Mouse (Mus musculus) heart, postnatal 10 days (tissue): ENCODE measurements at regions not wholly inside any gene's neighbourhood (a gene's known extent, or its start where the extent isn't known, plus 50 kb on each side); places are given as distances from the start of the nearest gene placed in this dataset.
A peak's percentile ranks its signal among the peaks of the same experiment; 100 is the strongest.
"Not testable (repeated sequence)": the region's sequence is repeated elsewhere in the genome, so short reads cannot be mapped to it uniquely, and the experiment has no call there.

Experiments used
- DNase-seq, 2 experiments: peaks; one replicate each; pipeline ENCODE4 v3.0.0; 2021
- intact Hi-C: fragments of 180-260 bp; cut with DNase I; formaldehyde crosslinking; loops from one replicate; pipeline ENCODE4 v1.15.1; 2025

- intact Hi-C loops = no loop called here
- no peak for DNase-seq
Observed at GRCm38 (mm10) chr1:189156906-189157305, 149.3 kb upstream of the Kctd3 start.

- intact Hi-C loops = no loop called here
- DNase-seq = no peak
Observed at GRCm38 (mm10) chr1:189154376-189154775, 146.7 kb upstream of the Kctd3 start.

- intact Hi-C loops = no loop called here
Observed at GRCm38 (mm10) chr1:189153150-189153549, 145.5 kb upstream of the Kctd3 start.

GRCm38 (mm10) chr1:189142982-189143451 lies 135.4 kb upstream of the Kctd3 start:
- intact Hi-C loops = no loop called here
- no peak for DNase-seq

More at GRCm38 (mm10) chr1:189153150-189153549, 145.5 kb upstream of the Kctd3 start:
- DNase-seq = no peak

GRCm38 (mm10) chr1:189142551-189142950 lies 134.9 kb upstream of the Kctd3 start:
- intact Hi-C loops = no loop called here
- no peak for DNase-seq

- DNase-seq = no peak
- intact Hi-C loops = no loop called here
Observed at GRCm38 (mm10) chr1:189141694-189142093, 134.1 kb upstream of the Kctd3 start.

GRCm38 (mm10) chr1:189136731-189137385 lies 129.2 kb upstream of the Kctd3 start:
- DNase-seq = peak in 1 of 2 experiments; percentile 7
- intact Hi-C loops = no loop called here

- intact Hi-C loops = no loop called here
- no peak for DNase-seq
Observed at GRCm38 (mm10) chr1:189135826-189136225, 128.2 kb upstream of the Kctd3 start.

- no peak for DNase-seq
- intact Hi-C loops = no loop called here
Observed at GRCm38 (mm10) chr1:189128706-189129105, 121.1 kb upstream of the Kctd3 start.

GRCm38 (mm10) chr1:189128246-189128645 lies 120.6 kb upstream of the Kctd3 start:
- DNase-seq, intact Hi-C loops: not testable (repeated sequence)

- no peak for DNase-seq
- intact Hi-C loops = no loop called here
Observed at GRCm38 (mm10) chr1:189127367-189127766, 119.7 kb upstream of the Kctd3 start.

- DNase-seq = no peak
- intact Hi-C loops = no loop called here
Observed at GRCm38 (mm10) chr1:189119941-189120735, 112.5 kb upstream of the Kctd3 start.

GRCm38 (mm10) chr1:189119005-189119404 lies 111.4 kb upstream of the Kctd3 start:
- intact Hi-C loops, DNase-seq: not testable (repeated sequence)

GRCm38 (mm10) chr1:189118582-189118981 lies 110.9 kb upstream of the Kctd3 start:
- DNase-seq = no peak
- intact Hi-C loops = no loop called here

- intact Hi-C loops = no loop called here
- no peak for DNase-seq
Observed at GRCm38 (mm10) chr1:189115914-189116313, 108.3 kb upstream of the Kctd3 start.

- intact Hi-C loops = no loop called here
- DNase-seq = no peak
Observed at GRCm38 (mm10) chr1:189115279-189115678, 107.6 kb upstream of the Kctd3 start.

- DNase-seq = peak in 1 of 2 experiments; percentile 8
- intact Hi-C loops = no loop called here
Observed at GRCm38 (mm10) chr1:189108260-189109035, 100.8 kb upstream of the Kctd3 start.

- DNase-seq = peak; percentile 5 to 27
- intact Hi-C loops = no loop called here
Observed at GRCm38 (mm10) chr1:189107841-189108240, 100.2 kb upstream of the Kctd3 start.

- no peak for DNase-seq
- intact Hi-C loops = no loop called here
Observed at GRCm38 (mm10) chr1:189107156-189107555, 99.5 kb upstream of the Kctd3 start.

GRCm38 (mm10) chr1:189105276-189105675 lies 97.6 kb upstream of the Kctd3 start:
- intact Hi-C loops = no loop called here
- no peak for DNase-seq

GRCm38 (mm10) chr1:189102781-189103180 lies 95.1 kb upstream of the Kctd3 start:
- intact Hi-C loops = no loop called here
- no peak for DNase-seq
